Mouse (Mus musculus): ENCODE results near the gene Gm15319. TPM values are rescaled to one million over a fixed set of nuclear protein-coding genes. Genes with fewer than 3 reads are reported as not detected.
"Not testable (repeated sequence)": the region's sequence is repeated elsewhere in the genome, so short reads cannot be mapped to it uniquely, and the experiment has no call there.

Gene Gm15319
- total RNA-seq (2014; fragmentation: Nextera tagmentation) (not detected in 2 replicates), total RNA-seq (2017) (1.7 and 1.8 TPM in 2 replicates), polyA plus RNA-seq (2012) (not detected in 2 replicates)

DNA sequence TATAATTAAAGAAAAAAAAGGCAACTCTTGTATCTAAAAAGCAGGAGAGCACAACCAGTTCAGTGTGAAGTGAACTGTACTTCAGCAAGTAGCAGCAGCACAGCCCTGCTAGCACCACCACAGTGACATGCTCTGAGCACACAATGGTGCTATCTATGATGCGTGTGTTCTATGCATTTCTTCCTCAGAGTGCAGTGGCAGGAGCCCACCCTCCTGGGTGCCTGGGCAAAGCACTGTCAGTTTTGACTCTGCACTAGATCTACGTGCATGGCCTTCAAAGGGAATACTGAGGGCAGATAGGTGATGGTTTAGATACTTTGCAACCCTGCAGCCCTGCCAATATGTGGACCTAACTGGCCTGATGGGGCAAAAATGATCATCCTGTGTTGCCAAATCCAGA, at the start of gene Gm15319:
TSS of gene Gm15319 (minus strand) at position 101 of the 400 bp plus-strand sequence.
- H3K4me1 ChIP-seq (ENCODE audit: insufficient read depth, low read depth, low read length); H3K9me3 ChIP-seq (replicated peaks); ATAC-seq (ENCODE audit: extremely low read depth, insufficient number of reproducible peaks, low FRiP score, poor library complexity, severe bottlenecking); H3K36me3 ChIP-seq (replicated peaks); H3K27me3 ChIP-seq (ENCODE audit: insufficient read depth, low read length); DNase-seq (ENCODE audit: low spot score); H3K4me3 ChIP-seq (ENCODE audit: low read depth, low read length): not testable (repeated sequence)

DNA sequence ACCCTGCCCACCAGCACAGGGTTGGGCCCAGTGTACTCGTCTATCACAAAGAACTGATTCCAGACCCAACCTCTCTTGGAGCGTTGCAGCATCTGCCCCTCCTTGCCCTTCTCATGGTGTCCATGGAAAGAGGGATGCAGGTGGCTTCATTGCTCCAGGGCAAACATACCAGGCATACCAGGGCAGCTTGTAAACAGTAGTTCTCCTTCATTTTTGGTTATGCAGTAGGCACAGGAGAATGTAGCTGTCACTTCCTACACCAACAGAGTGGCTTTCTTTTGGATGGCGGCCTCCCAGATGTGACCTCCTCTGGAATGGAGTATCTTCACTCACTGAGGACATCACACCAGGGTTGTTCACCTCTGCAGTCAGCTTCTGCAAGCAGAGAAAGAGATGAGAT, 47.3 kb upstream of the Gm15319 start:
- ATAC-seq (ENCODE audit: extremely low read depth, insufficient number of reproducible peaks, low FRiP score, poor library complexity, severe bottlenecking); H3K36me3 ChIP-seq (replicated peaks); H3K4me1 ChIP-seq (ENCODE audit: insufficient read depth, low read depth, low read length); DNase-seq (ENCODE audit: low spot score); H3K4me3 ChIP-seq (ENCODE audit: low read depth, low read length); H3K27me3 ChIP-seq (ENCODE audit: insufficient read depth, low read length); H3K9me3 ChIP-seq (replicated peaks): not testable (repeated sequence)

DNA sequence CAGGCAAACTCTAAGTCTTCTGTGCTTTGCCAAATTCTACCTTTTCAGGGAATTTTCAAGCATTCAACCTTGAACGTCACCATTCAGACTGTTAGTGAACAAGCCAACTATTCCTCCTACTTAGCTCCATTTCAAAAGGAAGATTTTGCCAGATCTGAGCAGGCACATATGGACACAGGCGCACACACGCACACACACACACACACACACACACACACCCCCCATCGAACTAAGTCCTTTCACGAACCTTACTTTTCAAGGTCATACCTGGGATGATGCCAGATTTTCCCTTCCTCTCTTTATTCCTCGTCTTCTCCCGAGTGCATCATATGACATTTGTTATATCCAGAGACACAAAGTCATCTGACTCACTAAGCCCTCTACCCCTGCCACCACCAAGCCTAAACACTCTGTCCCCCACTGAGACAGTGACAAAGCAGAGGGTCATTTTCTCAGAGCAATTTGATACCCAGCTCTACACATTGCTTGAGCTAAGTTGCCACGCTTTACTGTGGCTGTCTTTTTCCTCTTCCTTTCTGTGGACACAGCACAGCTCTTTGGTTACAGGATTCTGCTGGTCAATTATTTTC, 45.5 kb upstream of the Gm15319 start:
- not testable (repeated sequence) for DNase-seq (ENCODE audit: low spot score); H3K9me3 ChIP-seq (replicated peaks); H3K27me3 ChIP-seq (ENCODE audit: insufficient read depth, low read length); ATAC-seq (ENCODE audit: extremely low read depth, insufficient number of reproducible peaks, low FRiP score, poor library complexity, severe bottlenecking); H3K4me3 ChIP-seq (ENCODE audit: low read depth, low read length); H3K36me3 ChIP-seq (replicated peaks); H3K4me1 ChIP-seq (ENCODE audit: insufficient read depth, low read depth, low read length)

DNA sequence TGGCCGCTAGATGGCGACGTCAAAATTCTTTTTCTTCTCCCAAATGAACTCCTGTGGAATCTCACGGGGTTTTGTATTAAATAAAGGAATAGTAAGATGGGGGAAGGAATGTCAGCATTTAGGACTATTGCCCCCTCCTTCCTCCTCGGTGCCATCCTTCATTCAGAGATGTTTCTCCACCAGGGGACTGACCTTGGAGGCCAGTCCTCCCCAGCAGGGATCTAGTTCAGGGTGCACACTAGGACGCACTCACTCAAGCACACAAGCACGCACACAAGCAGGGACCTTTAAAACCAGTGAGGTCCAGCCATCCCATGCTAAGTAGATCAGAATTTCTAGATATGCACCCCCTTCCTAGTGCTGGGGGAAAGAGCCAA, 26.3 kb upstream of the Gm15319 start:
- not testable (repeated sequence) for DNase-seq (ENCODE audit: low spot score); H3K9me3 ChIP-seq (replicated peaks); H3K4me1 ChIP-seq (ENCODE audit: insufficient read depth, low read depth, low read length); H3K4me3 ChIP-seq (ENCODE audit: low read depth, low read length); ATAC-seq (ENCODE audit: extremely low read depth, insufficient number of reproducible peaks, low FRiP score, poor library complexity, severe bottlenecking); H3K36me3 ChIP-seq (replicated peaks); H3K27me3 ChIP-seq (ENCODE audit: insufficient read depth, low read length)

DNA sequence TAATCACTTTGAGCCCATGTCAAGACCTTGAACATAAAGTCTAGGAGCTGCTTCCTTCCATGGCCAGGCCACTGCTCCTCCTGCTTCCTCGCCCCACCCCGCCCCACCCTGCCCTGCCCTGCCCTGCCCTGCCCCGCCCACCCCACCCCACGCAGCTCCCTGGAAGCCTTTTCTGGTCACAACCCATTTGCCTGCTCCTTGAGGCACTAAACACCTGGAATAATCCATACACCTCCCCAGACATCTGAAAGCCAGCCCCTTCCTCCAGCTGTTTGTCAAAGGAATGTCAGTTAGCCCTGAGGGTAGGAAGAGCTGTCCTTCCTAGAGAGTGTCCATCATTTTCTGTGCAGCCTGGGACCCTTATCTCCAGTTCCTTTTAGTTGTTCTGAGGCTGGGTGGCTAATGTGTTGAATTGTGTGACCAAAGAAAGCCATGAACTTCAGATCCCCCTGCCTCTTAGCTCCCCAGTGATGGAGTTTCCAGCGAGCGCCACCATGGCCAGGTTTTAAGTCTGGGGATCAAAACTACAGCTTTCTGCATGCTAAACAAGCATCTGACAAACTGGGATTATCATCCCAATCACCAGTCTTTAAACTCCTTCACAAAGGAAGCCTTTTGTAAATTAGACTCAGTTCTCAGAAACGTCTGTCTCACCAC, 25.8 kb upstream of the Gm15319 start:
- not testable (repeated sequence) for DNase-seq (ENCODE audit: low spot score); H3K4me1 ChIP-seq (ENCODE audit: insufficient read depth, low read depth, low read length); H3K4me3 ChIP-seq (ENCODE audit: low read depth, low read length); H3K36me3 ChIP-seq (replicated peaks); H3K27me3 ChIP-seq (ENCODE audit: insufficient read depth, low read length); H3K9me3 ChIP-seq (replicated peaks)
- ATAC-seq (ENCODE audit: extremely low read depth, insufficient number of reproducible peaks, low FRiP score, poor library complexity, severe bottlenecking) = peak; percentile 51; the same call in 1 of the 2 replicates

DNA sequence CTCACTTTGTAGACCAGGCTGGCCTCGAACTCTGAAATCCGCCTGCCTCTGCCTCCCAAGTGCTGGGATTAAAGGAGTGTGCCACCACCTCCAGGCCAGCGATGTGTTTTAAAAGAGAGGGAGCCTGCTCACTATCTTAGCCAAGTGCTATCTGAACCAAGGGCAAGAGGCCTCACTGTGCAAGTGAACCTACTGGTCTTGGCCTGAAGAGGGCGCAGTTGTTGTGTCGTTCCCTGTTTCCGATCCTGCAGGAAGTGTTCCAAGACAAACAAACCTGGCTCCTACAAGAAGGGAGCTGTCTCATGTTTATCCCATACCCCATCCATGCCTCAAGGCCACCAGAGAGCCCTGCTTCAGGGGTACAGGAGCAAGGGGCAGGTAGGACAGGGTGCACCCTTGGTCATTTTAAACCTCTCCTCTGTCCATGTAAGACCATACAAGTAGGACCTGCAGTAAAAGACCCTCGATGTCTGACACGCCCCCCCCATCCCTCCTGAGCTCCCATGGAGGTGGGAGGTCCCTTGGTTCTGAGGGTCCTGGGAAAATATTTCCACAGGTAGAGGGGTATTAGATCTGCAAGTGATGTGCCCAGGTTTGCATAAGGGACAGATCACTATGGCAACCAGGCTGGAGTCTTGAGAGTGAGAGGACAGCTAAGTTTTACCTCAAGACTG, 24.2 kb upstream of the Gm15319 start:
- not testable (repeated sequence) for DNase-seq (ENCODE audit: low spot score); H3K9me3 ChIP-seq (replicated peaks); H3K4me3 ChIP-seq (ENCODE audit: low read depth, low read length); H3K27me3 ChIP-seq (ENCODE audit: insufficient read depth, low read length); H3K36me3 ChIP-seq (replicated peaks); H3K4me1 ChIP-seq (ENCODE audit: insufficient read depth, low read depth, low read length); ATAC-seq (ENCODE audit: extremely low read depth, insufficient number of reproducible peaks, low FRiP score, poor library complexity, severe bottlenecking)

DNA sequence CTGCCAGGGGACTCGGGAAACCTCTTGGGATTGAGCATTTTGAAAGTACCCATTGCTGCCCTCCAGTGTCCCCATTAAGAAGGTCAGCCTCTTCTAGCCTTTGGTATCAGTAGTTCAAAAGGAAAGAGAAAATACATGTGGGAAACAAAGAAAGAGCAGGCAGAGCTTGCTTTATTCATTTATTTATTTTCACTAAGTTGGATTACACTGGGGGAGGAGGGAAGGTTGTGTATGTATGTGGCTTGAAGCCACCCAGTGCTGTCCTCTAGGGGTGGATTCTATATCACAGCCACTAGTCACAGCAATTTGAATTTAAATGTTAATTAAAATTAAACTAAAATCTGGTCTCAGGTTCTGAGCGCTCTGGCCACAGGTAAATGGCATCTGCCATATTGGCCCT, 22.0 kb upstream of the Gm15319 start:
- not testable (repeated sequence) for H3K27me3 ChIP-seq (ENCODE audit: insufficient read depth, low read length); H3K36me3 ChIP-seq (replicated peaks); H3K9me3 ChIP-seq (replicated peaks); ATAC-seq (ENCODE audit: extremely low read depth, insufficient number of reproducible peaks, low FRiP score, poor library complexity, severe bottlenecking); H3K4me1 ChIP-seq (ENCODE audit: insufficient read depth, low read depth, low read length); DNase-seq (ENCODE audit: low spot score); H3K4me3 ChIP-seq (ENCODE audit: low read depth, low read length)

DNA sequence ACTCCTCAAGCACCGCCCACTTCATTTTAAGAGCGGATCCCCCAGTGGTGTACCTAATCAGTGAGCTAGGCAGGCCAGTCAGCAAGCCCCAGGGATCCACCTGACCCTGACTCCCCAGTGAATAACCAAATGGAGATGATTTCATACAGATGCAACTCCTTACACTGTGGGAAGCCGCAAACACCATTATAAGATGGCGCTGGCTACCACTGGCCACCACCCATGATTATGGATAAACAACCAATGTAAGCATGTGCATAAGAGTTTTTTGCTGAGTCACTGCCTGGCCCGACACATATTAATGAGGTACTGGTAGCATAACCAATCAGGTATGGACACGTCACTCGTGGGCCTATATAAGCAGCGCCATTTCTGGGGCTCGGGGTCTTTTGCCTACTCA, 21.1 kb upstream of the Gm15319 start:
- not testable (repeated sequence) for H3K36me3 ChIP-seq (replicated peaks); H3K9me3 ChIP-seq (replicated peaks); ATAC-seq (ENCODE audit: extremely low read depth, insufficient number of reproducible peaks, low FRiP score, poor library complexity, severe bottlenecking); H3K4me3 ChIP-seq (ENCODE audit: low read depth, low read length); H3K27me3 ChIP-seq (ENCODE audit: insufficient read depth, low read length); DNase-seq (ENCODE audit: low spot score); H3K4me1 ChIP-seq (ENCODE audit: insufficient read depth, low read depth, low read length)

DNA sequence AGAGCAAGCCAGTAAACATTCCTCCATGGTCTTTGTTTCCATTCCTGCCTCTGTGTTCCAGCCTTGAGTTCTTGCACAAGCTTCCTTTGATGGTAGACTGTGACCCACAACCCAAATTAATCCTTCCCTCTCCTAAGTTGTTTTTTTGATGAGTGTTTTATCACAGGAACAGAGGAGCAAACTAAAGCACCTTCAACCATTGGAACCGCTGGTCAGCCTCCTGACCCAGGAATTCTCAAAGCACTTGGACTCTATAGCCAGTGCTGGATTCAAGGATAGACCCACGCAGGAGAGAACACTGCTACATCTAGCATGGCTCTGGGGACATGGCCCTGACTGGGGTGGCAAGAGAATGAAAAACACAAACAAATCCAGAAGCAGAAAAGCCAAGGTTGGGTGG, 19.1 kb upstream of the Gm15319 start:
- H3K4me3 ChIP-seq (ENCODE audit: low read depth, low read length); DNase-seq (ENCODE audit: low spot score); H3K9me3 ChIP-seq (replicated peaks); H3K36me3 ChIP-seq (replicated peaks); H3K4me1 ChIP-seq (ENCODE audit: insufficient read depth, low read depth, low read length); ATAC-seq (ENCODE audit: extremely low read depth, insufficient number of reproducible peaks, low FRiP score, poor library complexity, severe bottlenecking); H3K27me3 ChIP-seq (ENCODE audit: insufficient read depth, low read length): not testable (repeated sequence)

DNA sequence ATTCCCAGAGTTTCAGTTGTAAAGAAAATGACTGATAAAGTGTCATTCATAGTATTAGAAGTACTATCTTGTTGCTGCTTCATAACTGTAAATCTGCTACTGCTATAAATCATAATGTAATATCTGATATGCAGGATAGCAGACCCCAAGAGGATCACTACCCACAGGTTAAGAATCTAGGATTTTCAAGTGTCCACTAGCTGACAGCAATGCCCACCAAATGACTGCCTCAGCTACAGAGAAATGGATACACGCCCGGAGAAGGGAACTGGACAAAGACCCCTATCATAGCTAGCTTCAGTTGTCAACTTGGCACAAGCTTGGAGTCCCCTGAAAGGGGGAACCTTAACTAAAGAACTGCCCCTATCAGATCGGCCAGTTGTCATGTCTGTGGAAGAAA, 18.6 kb upstream of the Gm15319 start:
- not testable (repeated sequence) for ATAC-seq (ENCODE audit: extremely low read depth, insufficient number of reproducible peaks, low FRiP score, poor library complexity, severe bottlenecking)

DNA sequence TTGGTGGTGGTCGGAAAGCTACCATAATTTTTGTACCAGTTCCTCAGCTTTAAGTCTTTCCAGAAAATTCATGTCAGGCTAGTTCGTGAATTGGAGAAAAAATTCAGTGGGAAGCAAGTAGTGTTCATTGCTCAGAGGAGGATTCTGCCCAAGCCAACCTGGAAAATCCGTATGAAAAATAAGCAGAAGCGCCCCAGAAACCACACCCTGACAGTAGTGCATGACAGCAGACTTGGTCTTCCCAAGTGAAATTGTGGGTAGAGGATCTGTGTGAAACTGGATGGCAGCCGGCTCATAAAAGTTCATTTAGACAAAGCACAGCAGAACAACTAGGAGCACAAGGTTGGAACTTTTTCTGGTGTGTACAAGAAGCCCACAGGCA, 18.2 kb upstream of the Gm15319 start:
- not testable (repeated sequence) for H3K27me3 ChIP-seq (ENCODE audit: insufficient read depth, low read length); H3K9me3 ChIP-seq (replicated peaks); H3K4me1 ChIP-seq (ENCODE audit: insufficient read depth, low read depth, low read length); H3K36me3 ChIP-seq (replicated peaks); DNase-seq (ENCODE audit: low spot score); H3K4me3 ChIP-seq (ENCODE audit: low read depth, low read length); ATAC-seq (ENCODE audit: extremely low read depth, insufficient number of reproducible peaks, low FRiP score, poor library complexity, severe bottlenecking)

More for the DNA sequence above, 18.6 kb upstream of the Gm15319 start:
- not testable (repeated sequence) for H3K9me3 ChIP-seq (replicated peaks); H3K27me3 ChIP-seq (ENCODE audit: insufficient read depth, low read length); DNase-seq (ENCODE audit: low spot score); H3K36me3 ChIP-seq (replicated peaks); H3K4me1 ChIP-seq (ENCODE audit: insufficient read depth, low read depth, low read length); H3K4me3 ChIP-seq (ENCODE audit: low read depth, low read length)

Data from G1E (cell line).